Mouse (Mus musculus) neural tube, embryonic 12.5 days (tissue): ENCODE results near the gene Dusp12. TPM values are rescaled to one million over a fixed set of nuclear protein-coding genes. Genes with fewer than 3 reads are reported as not detected.

Experiments used
- ATAC-seq: fragments of 200-750 bp; cut with Nextera tagmentation; 2 replicates; pipeline ENCODE4 v1.8.0; 2017; ENCODE audit warnings: low read depth, mild to moderate bottlenecking, moderate TSS enrichment, moderate library complexity; ENCODE audit not compliant: low FRiP score
- H3K27ac ChIP-seq: fragments of 300-500 bp; sonication (generic); 2 replicates; pipeline ENCODE4 v1.5.1; 2016
- H3K27me3 ChIP-seq: fragments of 300-500 bp; sonication (generic); replicated peaks from 2 replicates; pipeline ENCODE4 v1.6.1; 2016; ENCODE audit warnings: mild to moderate bottlenecking
- H3K36me3 ChIP-seq: fragments of 300-500 bp; sonication (generic); 2 replicates; pipeline ENCODE4 v1.6.1; 2016; ENCODE audit warnings: mild to moderate bottlenecking
- H3K4me1 ChIP-seq: fragments of 300-500 bp; sonication (generic); 2 replicates; pipeline ENCODE4 v1.6.1; 2016
- H3K4me2 ChIP-seq: fragments of 300-500 bp; sonication (generic); replicated peaks from 2 replicates; pipeline ENCODE4 v1.6.1; 2016; ENCODE audit warnings: mild to moderate bottlenecking
- H3K4me3 ChIP-seq: fragments of 300-500 bp; sonication (generic); 2 replicates; pipeline ENCODE4 v1.5.1; 2016
- H3K9ac ChIP-seq: fragments of 300-500 bp; sonication (generic); 2 replicates; pipeline ENCODE4 v1.6.1; 2016; ENCODE audit warnings: mild to moderate bottlenecking
- H3K9me3 ChIP-seq: fragments of 300-500 bp; sonication (generic); 2 replicates; pipeline ENCODE4 v1.6.1; 2016; ENCODE audit warnings: mild to moderate bottlenecking
- WGBS: fragments of 180-500 bp; shearing (Covaris S2); methylation state at CpG from one replicate; pipeline ENCODE4 v1.1.7; 2016; 5-methylcytosine and 5-hydroxymethylcytosine counted together
- polyA plus RNA-seq: library from polyadenylated mRNA; unstranded; fragments of >200 nt; fragmentation: Nextera tagmentation; extraction: Ambion mirVana; gene quantifications from 2 replicates; pipeline ENCODE4 v1.2.1, GENCODE M21; 2016

Dusp12 gene
- polyA plus RNA-seq, 1 experiment from 2014 or later = 34.1 TPM

- Histone ChIP-seq H3K9me3 (no peaks in the 10 kb centered on the region), H3K4me2 (no peak overlapping the region), H3K36me3 (no peaks in the 10 kb centered on the region), H3K4me3 (no peak overlapping the region), H3K27ac (no peak overlapping the region), H3K4me1 (no peaks in the 10 kb centered on the region), H3K9ac (no peak overlapping the region), H3K27me3 (no peaks in the 10 kb centered on the region)
- no peak for ATAC-seq
- 69% methylated on average over 9 of the region's 9 CpGs for WGBS
Measured at GRCm38 (mm10) chr1:170894603-170895602, 9.6 kb upstream of the Dusp12 start.

- no peaks in the 10 kb centered on the region for H3K36me3 ChIP-seq
- no peak for ATAC-seq
- no peaks in the 10 kb centered on the region for H3K27me3 ChIP-seq
- no peak overlapping the region for H3K27ac ChIP-seq
- H3K4me3 ChIP-seq = no peak overlapping the region
- H3K9me3 ChIP-seq = no peaks in the 10 kb centered on the region
- no peak overlapping the region for H3K9ac ChIP-seq
- H3K4me1 ChIP-seq = no peaks in the 10 kb centered on the region
- WGBS = 45% methylated on average over 1 of the region's 1 CpGs
- H3K4me2 ChIP-seq = no peak overlapping the region
Measured at GRCm38 (mm10) chr1:170892279-170892678, 6.9 kb upstream of the Dusp12 start.

GRCm38 (mm10) chr1:170891646-170892045 is 6.3 kb upstream of the Dusp12 start:
- Histone ChIP-seq H3K9ac (no peak overlapping the region), H3K36me3 (no peaks in the 10 kb centered on the region), H3K4me1 (no peaks in the 10 kb centered on the region), H3K9me3 (no peaks in the 10 kb centered on the region), H3K4me3 (no peak overlapping the region), H3K27ac (no peak overlapping the region), H3K27me3 (no peaks in the 10 kb centered on the region), H3K4me2 (no peak overlapping the region)
- no peak for ATAC-seq
- WGBS = 82% methylated on average over 2 of the region's 2 CpGs

GRCm38 (mm10) chr1:170889310-170889709 is 4.0 kb upstream of the Dusp12 start:
- no peaks in the 10 kb centered on the region for H3K27me3 ChIP-seq
- peaks cover 4% of the 10 kb centered on the region for H3K4me1 ChIP-seq
- H3K27ac ChIP-seq = no peak overlapping the region
- H3K4me2 ChIP-seq = no peak overlapping the region
- H3K36me3 ChIP-seq = no peaks in the 10 kb centered on the region
- H3K4me3 ChIP-seq = no peak overlapping the region
- WGBS = 72% methylated on average over 4 of the region's 4 CpGs
- ATAC-seq = no peak
- no peaks in the 10 kb centered on the region for H3K9me3 ChIP-seq
- no peak overlapping the region for H3K9ac ChIP-seq

- 50% methylated on average over 6 of the region's 6 CpGs for WGBS
- Histone ChIP-seq H3K9ac (no peak overlapping the region), H3K27me3 (no peaks in the 10 kb centered on the region), H3K4me3 (no peak overlapping the region), H3K4me2 (no peak overlapping the region), H3K36me3 (peaks cover 5% of the 10 kb centered on the region; the same call in 1 of the 2 replicates), H3K4me1 (peaks cover 6% of the 10 kb centered on the region), H3K27ac (no peak overlapping the region), H3K9me3 (no peaks in the 10 kb centered on the region)
- no peak for ATAC-seq
Measured at GRCm38 (mm10) chr1:170886044-170886458, 711 bp upstream of the Dusp12 start.

- Histone ChIP-seq H3K4me1 (peaks cover 6% of the 10 kb centered on the region), H3K9ac (peak overlapping the region; percentile 71), H3K27me3 (no peaks in the 10 kb centered on the region), H3K4me2 (peak overlapping the region; percentile 72), H3K9me3 (no peaks in the 10 kb centered on the region), H3K27ac (no peak overlapping the region), H3K4me3 (peak overlapping the region; percentile 73), H3K36me3 (peaks cover 15% of the 10 kb centered on the region)
- 31% methylated on average over 8 of the region's 8 CpGs for WGBS
- 0 out of 2 replicates have a peak, but pooled peaks have one; percentile 5 for ATAC-seq
Measured at GRCm38 (mm10) chr1:170884390-170884789, 950 bp downstream of the Dusp12 start.

- H3K4me2 ChIP-seq = no peak overlapping the region
- ATAC-seq = no peak
Measured at GRCm38 (mm10) chr1:170882915-170883485, 2.3 kb downstream of the Dusp12 start.

GRCm38 (mm10) chr1:170876906-170877305 is 8.4 kb downstream of the Dusp12 start:
- H3K27ac ChIP-seq = no peak overlapping the region
- H3K4me3 ChIP-seq = no peak overlapping the region
- WGBS = 96% methylated on average over 5 of the region's 5 CpGs
- no peaks in the 10 kb centered on the region for H3K9me3 ChIP-seq
- no peaks in the 10 kb centered on the region for H3K4me1 ChIP-seq
- ATAC-seq = no peak
- H3K9ac ChIP-seq = no peak overlapping the region
- no peak overlapping the region for H3K4me2 ChIP-seq
- peaks cover 37% of the 10 kb centered on the region for H3K36me3 ChIP-seq
- H3K27me3 ChIP-seq = no peaks in the 10 kb centered on the region

More at GRCm38 (mm10) chr1:170882915-170883485, 2.3 kb downstream of the Dusp12 start:
- peaks cover 6% of the 10 kb centered on the region for H3K4me1 ChIP-seq
- no peaks in the 10 kb centered on the region for H3K27me3 ChIP-seq
- no peak overlapping the region for H3K9ac ChIP-seq
- H3K9me3 ChIP-seq = no peaks in the 10 kb centered on the region
- H3K4me3 ChIP-seq = no peak overlapping the region
- H3K27ac ChIP-seq = no peak overlapping the region
- peaks cover 21% of the 10 kb centered on the region for H3K36me3 ChIP-seq
- 92% methylated on average over 5 of the region's 5 CpGs for WGBS

- H3K4me1 ChIP-seq = no peaks in the 10 kb centered on the region
- H3K27ac ChIP-seq = no peak overlapping the region
- 91% methylated on average over 3 of the region's 3 CpGs for WGBS
- no peak overlapping the region for H3K9ac ChIP-seq
- H3K4me3 ChIP-seq = no peak overlapping the region
- no peaks in the 10 kb centered on the region for H3K27me3 ChIP-seq
- no peak overlapping the region for H3K4me2 ChIP-seq
- H3K36me3 ChIP-seq = peaks cover 28% of the 10 kb centered on the region
- ATAC-seq = no peak
- H3K9me3 ChIP-seq = no peaks in the 10 kb centered on the region
Measured at GRCm38 (mm10) chr1:170875676-170876075, 9.7 kb downstream of the Dusp12 start.

- no peak overlapping the region for H3K9ac ChIP-seq
- WGBS = 90% methylated on average over 2 of the region's 2 CpGs
- ATAC-seq = no peak
- H3K27me3 ChIP-seq = no peaks in the 10 kb centered on the region
- peaks cover 1% of the 10 kb centered on the region for H3K4me1 ChIP-seq
- H3K27ac ChIP-seq = no peak overlapping the region
- H3K4me3 ChIP-seq = no peak overlapping the region
- H3K9me3 ChIP-seq = no peaks in the 10 kb centered on the region
- H3K36me3 ChIP-seq = peaks cover 14% of the 10 kb centered on the region
- H3K4me2 ChIP-seq = no peak overlapping the region
Measured at GRCm38 (mm10) chr1:170871961-170872360, 13.4 kb downstream of the Dusp12 start.

- whole genome bisulfite sequencing = 94% methylated on average over 6 of the region's 6 CpGs
- Histone ChIP-seq H3K36me3 (peaks cover 12% of the 10 kb centered on the region), H3K4me2 (no peak overlapping the region), H3K4me3 (no peak overlapping the region), H3K27ac (no peak overlapping the region), H3K9ac (no peak overlapping the region), H3K27me3 (no peaks in the 10 kb centered on the region), H3K4me1 (peaks cover 5% of the 10 kb centered on the region), H3K9me3 (no peaks in the 10 kb centered on the region)
- no peak for ATAC-seq
Measured at GRCm38 (mm10) chr1:170871402-170871801, 13.9 kb downstream of the Dusp12 start.

GRCm38 (mm10) chr1:170868905-170869283 is 16.4 kb downstream of the Dusp12 start:
- H3K27ac ChIP-seq = no peak overlapping the region
- H3K4me3 ChIP-seq = peak overlapping the region; percentile 64
- H3K4me2 ChIP-seq = peak overlapping the region; percentile 89
- H3K36me3 ChIP-seq = peaks cover 2% of the 10 kb centered on the region; the same call in 1 of the 2 replicates
- WGBS = 22% methylated on average over 14 of the region's 14 CpGs
- no peaks in the 10 kb centered on the region for H3K27me3 ChIP-seq
- H3K4me1 ChIP-seq = peaks cover 5% of the 10 kb centered on the region
- H3K9me3 ChIP-seq = no peaks in the 10 kb centered on the region
- peak overlapping the region; percentile 54 for H3K9ac ChIP-seq
- no peak; the same call in 1 of the 2 replicates for ATAC-seq
